Mouse (Mus musculus) stomach, postnatal 0 days (tissue): Measurements from ENCODE around the gene Psd. TPM values are rescaled to one million over a fixed set of nuclear protein-coding genes. Genes with fewer than 3 reads are reported as not detected.

ENCODE experiments used
- ATAC-seq: fragments of 200-750 bp; cut with Nextera tagmentation; 2 replicates; pipeline ENCODE4 v1.8.0; 2017; ENCODE audit not compliant: low FRiP score, low TSS enrichment
- DNase-seq: peaks from one replicate; pipeline ENCODE4 v3.0.0-alpha.2; 2016; ENCODE audit warnings: low spot score
- H3K27ac ChIP-seq: fragments of 300-500 bp; sonication (generic); replicated peaks from 2 replicates; pipeline ENCODE4 v1.5.1; 2014; ENCODE audit warnings: mild to moderate bottlenecking, control low read depth
- H3K27me3 ChIP-seq: fragments of 300-500 bp; sonication (generic); 2 replicates; pipeline ENCODE4 v1.6.1; 2014; ENCODE audit warnings: low read length; ENCODE audit not compliant: control insufficient read depth, insufficient read depth
- H3K36me3 ChIP-seq: fragments of 300-500 bp; sonication (generic); 2 replicates; pipeline ENCODE4 v1.6.1; 2014; ENCODE audit warnings: low read length, mixed read lengths; ENCODE audit not compliant: control insufficient read depth, insufficient read depth
- H3K4me1 ChIP-seq: fragments of 300-500 bp; sonication (generic); replicated peaks from 2 replicates; pipeline ENCODE4 v1.6.1; 2014; ENCODE audit warnings: antibody characterized with exemption; ENCODE audit not compliant: control insufficient read depth, insufficient read depth
- H3K4me2 ChIP-seq: fragments of 300-500 bp; sonication (generic); replicated peaks from 2 replicates; pipeline ENCODE4 v1.6.1; 2014; ENCODE audit warnings: low read depth, mild to moderate bottlenecking, control low read depth, moderate library complexity
- H3K4me3 ChIP-seq: fragments of 300-500 bp; sonication (generic); 2 replicates; pipeline ENCODE4 v1.5.1; 2014; ENCODE audit warnings: low read depth, low read length, control low read depth
- H3K9ac ChIP-seq: fragments of 300-500 bp; sonication (generic); 2 replicates; pipeline ENCODE4 v1.6.1; 2014; ENCODE audit warnings: mild to moderate bottlenecking, low read length, control low read depth, mixed read lengths
- H3K9me3 ChIP-seq: fragments of 300-500 bp; sonication (generic); 2 replicates; pipeline ENCODE4 v1.6.1; 2016; ENCODE audit warnings: low read length; ENCODE audit not compliant: control insufficient read depth
- CTCF ChIP-seq: IDR thresholded peaks from 2 replicates; pipeline ENCODE4 v1.5.1; 2016; ENCODE audit warnings: antibody characterized with exemption, low read depth, mild to moderate bottlenecking, moderate library complexity
- EP300 ChIP-seq: optimal IDR thresholded peaks from 2 replicates; pipeline ENCODE3; 2016; ENCODE audit warnings: antibody characterized with exemption
- WGBS: fragments of 180-500 bp; shearing (Covaris S2); extraction: QIAGEN DNeasy Blood & Tissue Kit; methylation state at CpG from one replicate; pipeline ENCODE4 v1.1.7; 2014; 5-methylcytosine and 5-hydroxymethylcytosine counted together
- polyA plus RNA-seq: library from polyadenylated mRNA; unstranded; fragments of >200 nt; fragmentation: Nextera tagmentation; extraction: Ambion mirVana; gene quantifications from 2 replicates; pipeline ENCODE4 v1.2.1, GENCODE M21; 2015

Psd gene
- polyA plus RNA-seq, 1 experiment from 2014 or later, result 44.9 TPM

GRCm38 (mm10) chr19:46320076-46320785 is 6.7 kb downstream of the Psd start:
- no peak overlapping the region for H3K27ac ChIP-seq
- H3K4me1 ChIP-seq, result 0 out of 2 replicates have a peak, but pooled peaks cover 2% of the 10 kb centered on the region
- no peak overlapping the region for H3K9ac ChIP-seq
- H3K4me2 ChIP-seq, result no peak overlapping the region
- no peak overlapping the region for H3K4me3 ChIP-seq
- TF ChIP-seq CTCF (no peak), EP300 (no peak)
- peaks cover 3% of the 10 kb centered on the region; the same call in 1 of the 2 replicates for H3K27me3 ChIP-seq
- ATAC-seq (no peak), DNase-seq (no peak)
- WGBS, result 78% methylated on average over 8 of the region's 8 CpGs
- H3K9me3 ChIP-seq, result no peaks in the 10 kb centered on the region
- no peaks in the 10 kb centered on the region for H3K36me3 ChIP-seq

GRCm38 (mm10) chr19:46318586-46319378 is 8.2 kb downstream of the Psd start:
- TF ChIP-seq CTCF (no peak), EP300 (no peak)
- peak overlapping the region; percentile 89 for H3K27ac ChIP-seq
- ATAC-seq (peak; percentile 35), DNase-seq (peak; percentile 86)
- peak overlapping the region; percentile 13 for H3K9ac ChIP-seq
- peaks cover 6% of the 10 kb centered on the region; the same call in 1 of the 2 replicates for H3K4me1 ChIP-seq
- no peaks in the 10 kb centered on the region for H3K9me3 ChIP-seq
- H3K4me2 ChIP-seq, result peak overlapping the region; percentile 64
- H3K27me3 ChIP-seq, result peaks cover 3% of the 10 kb centered on the region; the same call in 1 of the 2 replicates
- H3K4me3 ChIP-seq, result peak overlapping the region; percentile 60
- 9% methylated on average over 16 of the region's 16 CpGs for WGBS
- H3K36me3 ChIP-seq, result no peaks in the 10 kb centered on the region

- WGBS, result under 1% methylated on average over 28 of the region's 42 CpGs
- Histone ChIP-seq H3K4me2 (peak overlapping the region; percentile 64), H3K4me3 (peak overlapping the region; percentile 60), H3K9ac (peak overlapping the region; percentile 74), H3K4me1 (peaks cover 6% of the 10 kb centered on the region; the same call in 1 of the 2 replicates), H3K9me3 (no peaks in the 10 kb centered on the region), H3K27me3 (peaks cover 3% of the 10 kb centered on the region; the same call in 1 of the 2 replicates), H3K27ac (peak overlapping the region; percentile 89), H3K36me3 (0 out of 2 replicates have a peak, but pooled peaks cover 3% of the 10 kb centered on the region)
- DNase-seq (no peak), ATAC-seq (peak; percentile 22; the same call in 1 of the 2 replicates)
- TF ChIP-seq CTCF (no peak), EP300 (no peak)
Measured at GRCm38 (mm10) chr19:46318031-46318471, 8.9 kb downstream of the Psd start.

- TF ChIP-seq CTCF (no peak), EP300 (no peak)
- Histone ChIP-seq H3K27ac (peak overlapping the region; percentile 89), H3K4me3 (peak overlapping the region; percentile 60), H3K36me3 (peaks cover 8% of the 10 kb centered on the region; the same call in 1 of the 2 replicates), H3K4me1 (peaks cover 6% of the 10 kb centered on the region; the same call in 1 of the 2 replicates), H3K4me2 (peak overlapping the region; percentile 64), H3K9ac (peak overlapping the region; percentile 74), H3K27me3 (peaks cover 3% of the 10 kb centered on the region; the same call in 1 of the 2 replicates), H3K9me3 (no peaks in the 10 kb centered on the region)
- 1% methylated on average over 35 of the region's 48 CpGs for WGBS
- ATAC-seq (0 out of 2 replicates have a peak, but pooled peaks have one; percentile 0), DNase-seq (no peak)
Measured at GRCm38 (mm10) chr19:46317546-46317885, 9.4 kb downstream of the Psd start.

- H3K27me3 ChIP-seq, result peaks cover 3% of the 10 kb centered on the region; the same call in 1 of the 2 replicates
- H3K27ac ChIP-seq, result peak overlapping the region; percentile 89
- H3K4me3 ChIP-seq, result peak overlapping the region; percentile 60
- no peaks in the 10 kb centered on the region for H3K9me3 ChIP-seq
- DNase-seq, result no peak
- peaks cover 6% of the 10 kb centered on the region; the same call in 1 of the 2 replicates for H3K4me1 ChIP-seq
- peak overlapping the region; percentile 74 for H3K9ac ChIP-seq
- H3K4me2 ChIP-seq, result peak overlapping the region; percentile 64
- ATAC-seq, result no peak
- peaks cover 11% of the 10 kb centered on the region; the same call in 1 of the 2 replicates for H3K36me3 ChIP-seq
- 31% methylated on average over 15 of the region's 15 CpGs for WGBS
- TF ChIP-seq CTCF (no peak; the same call in 1 of the 2 replicates), EP300 (no peak)
Measured at GRCm38 (mm10) chr19:46316846-46317545, 10.0 kb downstream of the Psd start.
